Mouse (Mus musculus) CH12.LX (cell line): Measurements from ENCODE around the gene Gper1. TPM values are rescaled to one million over a fixed set of nuclear protein-coding genes. Genes with fewer than 3 reads are reported as not detected.

Experiments
- DNase-seq: peaks from one replicate; pipeline ENCODE4 v3.0.0-alpha.2; 2013; ENCODE audit errors: extremely low read depth
- H3K27ac ChIP-seq: 2 replicates; pipeline ENCODE4 v1.5.1; 2012; ENCODE audit warnings: low read depth, mild to moderate bottlenecking, control low read depth, moderate library complexity; ENCODE audit not compliant: insufficient read depth
- H3K27me3 ChIP-seq: replicated peaks from 2 replicates; pipeline ENCODE3; 2012; ENCODE audit warnings: inconsistent platforms
- H3K36me3 ChIP-seq, 2 experiments: replicated peaks in 1 of 2; 2 replicates each; pipeline versions ENCODE3 to v1.6.1; 2012; ENCODE audit warnings: inconsistent platforms in 1 of 2, low read length in 1 of 2, mild to moderate bottlenecking in 1 of 2, mixed read lengths in 1 of 2, moderate library complexity in 1 of 2; ENCODE audit not compliant: control insufficient read depth in 1 of 2, insufficient read depth in 1 of 2
- H3K4me1 ChIP-seq, 2 experiments: 2 replicates each; pipeline ENCODE4 v1.6.1; 2012; ENCODE audit warnings: inconsistent platforms in 1 of 2, moderate library complexity in 1 of 2; ENCODE audit not compliant: insufficient read depth in 2 of 2, control insufficient read depth in 1 of 2
- H3K4me2 ChIP-seq: 2 replicates; pipeline ENCODE4 v1.6.1; 2012; ENCODE audit warnings: low read depth, mild to moderate bottlenecking, control low read depth; ENCODE audit not compliant: poor library complexity, insufficient read depth, severe bottlenecking
- H3K4me3 ChIP-seq, 3 experiments: fragments of 150-350 bp in 1 of 3; sonication (generic) in 1 of 3; replicated peaks in 1 of 3; 2 replicates each; pipeline versions ENCODE3 to v1.5.1; 2011 to 2012; ENCODE audit warnings: low read depth in 2 of 3, low read length in 2 of 3, mild to moderate bottlenecking in 2 of 3, moderate library complexity in 2 of 3, control low read depth in 1 of 3, improper control_type of control experiment in 1 of 3, inconsistent platforms in 1 of 3, mixed read lengths in 1 of 3; ENCODE audit not compliant: poor library complexity in 1 of 3
- H3K79me2 ChIP-seq: replicated peaks from 2 replicates; pipeline ENCODE4 v1.6.1; 2012; ENCODE audit warnings: mild to moderate bottlenecking, moderate library complexity; ENCODE audit not compliant: control insufficient read depth, poor library complexity, insufficient read depth, severe bottlenecking; ENCODE audit errors: extremely low read depth
- H3K9ac ChIP-seq: 2 replicates; pipeline ENCODE4 v1.6.1; 2012; ENCODE audit warnings: low read depth, mild to moderate bottlenecking, control low read depth, moderate library complexity; ENCODE audit not compliant: insufficient read depth
- H3K9me3 ChIP-seq: replicated peaks from 2 replicates; pipeline ENCODE3; 2012; ENCODE audit warnings: low read length, inconsistent platforms, mixed read lengths
- CHD1 ChIP-seq: IDR thresholded peaks from 2 replicates; pipeline ENCODE4 v1.6.1; 2012; ENCODE audit warnings: low read depth, low read length, improper control_type of control experiment, inconsistent platforms
- CHD2 ChIP-seq: IDR thresholded peaks from 2 replicates; pipeline ENCODE4 v1.6.1; 2011; ENCODE audit warnings: low read length, improper control_type of control experiment
- CTCF ChIP-seq, 2 experiments: IDR thresholded peaks in 1 of 2; conservative IDR thresholded peaks in 1 of 2; 2 replicates each; pipeline ENCODE4 v1.5.1; 2011 to 2012; ENCODE audit warnings: low read depth in 2 of 2, low read length in 2 of 2, improper control_type of control experiment in 1 of 2, inconsistent platforms in 1 of 2, mild to moderate bottlenecking in 1 of 2, moderate library complexity in 1 of 2
- ELF1 ChIP-seq: IDR thresholded peaks from 2 replicates; pipeline ENCODE4 v1.6.1; 2014; ENCODE audit warnings: low read depth, mild to moderate bottlenecking, inconsistent platforms, low read length, improper control_type of control experiment
- EP300 ChIP-seq: IDR thresholded peaks from 2 replicates; pipeline ENCODE4 v1.6.1; 2011; ENCODE audit warnings: low read length, improper control_type of control experiment
- ETS1 ChIP-seq: conservative IDR thresholded peaks from 2 replicates; pipeline ENCODE4 v1.6.1; 2012; ENCODE audit warnings: low read depth, mild to moderate bottlenecking, inconsistent platforms, low read length, improper control_type of control experiment, moderate library complexity
- GABPA ChIP-seq: IDR thresholded peaks from 2 replicates; pipeline ENCODE4 v1.6.1; 2012; ENCODE audit warnings: low read depth, low read length, improper control_type of control experiment, inconsistent platforms; ENCODE audit not compliant: insufficient replicate concordance
- HCFC1 ChIP-seq: IDR thresholded peaks from 2 replicates; pipeline ENCODE4 v1.6.1; 2012; ENCODE audit warnings: low read depth, mild to moderate bottlenecking, inconsistent platforms, low read length, improper control_type of control experiment
- JUN ChIP-seq: IDR thresholded peaks from 2 replicates; pipeline ENCODE4 v1.6.1; 2011; ENCODE audit warnings: low read depth, mild to moderate bottlenecking, low read length, improper control_type of control experiment, moderate library complexity; ENCODE audit not compliant: insufficient read depth
- MAFK ChIP-seq: IDR thresholded peaks from 2 replicates; pipeline ENCODE4 v1.6.1; 2011; ENCODE audit warnings: low read length, improper control_type of control experiment; ENCODE audit not compliant: insufficient replicate concordance
- MAX ChIP-seq: IDR thresholded peaks from 2 replicates; pipeline ENCODE4 v1.6.1; 2011; ENCODE audit warnings: low read length, improper control_type of control experiment
- MAZ ChIP-seq: IDR thresholded peaks from 2 replicates; pipeline ENCODE4 v1.6.1; 2012; ENCODE audit warnings: low read depth, mild to moderate bottlenecking, inconsistent platforms, low read length, improper control_type of control experiment, moderate library complexity
- MEF2A ChIP-seq: IDR thresholded peaks from 2 replicates; pipeline ENCODE4 v1.6.1; 2014; ENCODE audit warnings: low read depth, mild to moderate bottlenecking, inconsistent platforms, low read length, improper control_type of control experiment, borderline replicate concordance
- MXI1 ChIP-seq: IDR thresholded peaks from 2 replicates; pipeline ENCODE4 v1.6.1; 2011; ENCODE audit warnings: mild to moderate bottlenecking, low read depth, low read length, improper control_type of control experiment
- POLR2A ChIP-seq: IDR thresholded peaks from 2 replicates; pipeline ENCODE4 v1.6.1; 2011; ENCODE audit warnings: low read depth, mild to moderate bottlenecking, improper control_type of control experiment, low read length
- SMC3 ChIP-seq: IDR thresholded peaks from 2 replicates; pipeline ENCODE4 v1.6.1; 2011; ENCODE audit warnings: low read depth, low read length, improper control_type of control experiment
- TBP ChIP-seq: conservative IDR thresholded peaks from 2 replicates; pipeline ENCODE4 v1.6.1; 2011; ENCODE audit warnings: low read depth, low read length, improper control_type of control experiment
- UBTF ChIP-seq: IDR thresholded peaks from 2 replicates; pipeline ENCODE4 v1.6.1; 2012; ENCODE audit warnings: low read depth, mild to moderate bottlenecking, inconsistent platforms, low read length, improper control_type of control experiment, moderate library complexity
- USF1 ChIP-seq: IDR thresholded peaks from 2 replicates; pipeline ENCODE4 v1.6.1; 2014; ENCODE audit warnings: low read depth, mild to moderate bottlenecking, inconsistent platforms, low read length, improper control_type of control experiment
- USF2 ChIP-seq: conservative IDR thresholded peaks from 2 replicates; pipeline ENCODE4 v1.6.1; 2011; ENCODE audit warnings: low read depth, low read length, improper control_type of control experiment
- ZC3H11A ChIP-seq: IDR thresholded peaks from 2 replicates; pipeline ENCODE4 v1.6.1; 2012; ENCODE audit warnings: low read depth, mild to moderate bottlenecking, inconsistent platforms, low read length, improper control_type of control experiment
- ZNF384 ChIP-seq: IDR thresholded peaks from 2 replicates; pipeline ENCODE4 v1.6.1; 2012; ENCODE audit warnings: low read depth, low read length, improper control_type of control experiment, inconsistent platforms
- dilution Hi-C: fragments of 300-500 bp; cut with MboI; formaldehyde crosslinking; loops from 2 replicates; pipeline ENCODE4 v1.14.3; 2020; ENCODE audit warnings: low sequenced_read_pairs; ENCODE audit not compliant: extremely low pct_unique_long_range_greater_than_20kb, extremely low pct_ligation_motif_present
- in situ Hi-C: fragments of 300-500 bp; cut with MboI; formaldehyde crosslinking; loops from 3 replicates; pipeline ENCODE4 v1.14.3; 2019; ENCODE audit warnings: low sequenced_read_pairs, low pct_ligation_motif_present, low pct_unique_long_range_greater_than_20kb, mixed read lengths
- polyA plus RNA-seq: library from polyadenylated mRNA; unstranded; fragments of >175 nt; gene quantifications from 2 replicates; pipeline ENCODE4 v1.2.1, GENCODE M21; 2012; ENCODE audit warnings: low read depth; ENCODE audit not compliant: insufficient read length
- total RNA-seq, 2 experiments: library from RNA; depleted of rRNA; stranded (reverse); fragments of 300-350 nt in 1 of 2; fragments of >200 nt in 1 of 2; gene quantifications; 2 replicates each; pipeline ENCODE4 v1.2.3; 2012 to 2014

The Gper1 gene
- total and polyA plus RNA-seq, 3 experiments = 0.13 TPM; not detected in 2

DNA sequence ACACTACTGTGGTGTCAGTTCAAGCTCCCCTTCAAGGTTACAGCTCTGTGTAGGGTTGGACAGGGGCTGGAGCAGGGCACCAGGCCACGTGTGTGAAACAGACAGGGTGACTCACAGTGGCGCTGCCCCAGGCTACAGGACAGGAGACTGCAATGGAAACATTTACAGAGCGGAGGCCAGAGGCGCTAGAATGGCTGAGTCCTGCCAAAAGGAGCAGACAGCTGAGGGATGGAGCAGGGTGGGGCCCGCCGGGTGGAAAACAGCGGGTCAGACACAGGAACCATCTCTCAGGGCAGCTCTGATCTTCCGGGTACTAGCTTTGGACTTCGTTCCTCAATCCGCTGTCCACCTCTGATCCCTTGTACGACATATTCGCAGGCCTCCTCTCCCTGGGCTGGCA lies 13.5 kb upstream of the Gper1 start:
- H3K9ac ChIP-seq = no peak overlapping the region
- no peaks in the 10 kb centered on the region for H3K9me3 ChIP-seq
- H3K4me1 ChIP-seq = peaks cover 11 to 60% of the 10 kb centered on the region in 2 experiments
- DNase-seq = peak; percentile 34
- no peak overlapping the region for H3K27ac ChIP-seq
- in situ Hi-C loops = no loop called here
- dilution Hi-C loops = no loop called here
- H3K79me2 ChIP-seq = no peaks in the 10 kb centered on the region
- H3K27me3 ChIP-seq = no peaks in the 10 kb centered on the region
- no peak overlapping the region for H3K4me3 ChIP-seq
- no peak for TF ChIP-seq ZC3H11A
- peak; percentile 17; the same call in 1 of the 2 replicates for TF ChIP-seq ETS1
- TF ChIP-seq, all 38 proteins: peak for 1
- H3K4me2 ChIP-seq = no peak overlapping the region
- peaks cover under 1 to 59% of the 10 kb centered on the region in 2 experiments for H3K36me3 ChIP-seq

DNA sequence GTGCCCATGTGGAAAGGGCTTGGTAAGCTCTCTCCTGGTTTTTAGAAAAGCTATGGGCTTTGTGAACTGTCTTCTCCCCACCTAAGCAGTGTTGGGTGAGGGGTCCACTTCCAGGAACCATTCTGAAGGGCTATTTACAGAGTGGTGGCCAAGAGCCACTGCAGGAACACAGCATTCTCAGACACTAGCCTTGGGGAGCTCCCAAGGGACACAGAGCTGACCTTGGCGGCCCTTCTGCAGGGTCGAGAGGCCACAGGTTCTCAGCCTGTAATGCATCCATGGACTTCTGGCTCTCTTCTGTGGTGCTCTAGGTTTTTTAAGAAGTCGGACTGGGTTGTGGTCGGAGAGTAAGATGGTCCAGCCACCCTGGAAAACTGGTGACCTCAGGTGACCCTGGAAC lies 12.9 kb upstream of the Gper1 start:
- dilution Hi-C loops = no loop called here
- Histone ChIP-seq H3K4me1 (peaks cover 11 to 54% of the 10 kb centered on the region in 2 experiments), H3K27me3 (no peaks in the 10 kb centered on the region), H3K79me2 (no peaks in the 10 kb centered on the region), H3K4me3 (no peak overlapping the region), H3K9ac (no peak overlapping the region), H3K9me3 (no peaks in the 10 kb centered on the region)
- in situ Hi-C loops = no loop called here
- TF ChIP-seq GABPA = no peak
- no peak for TF ChIP-seq MXI1
- no peak for TF ChIP-seq MAFK
- TF ChIP-seq JUN = no peak
- TF ChIP-seq USF2 = no peak
- no peak for TF ChIP-seq ZNF384
- TF ChIP-seq ETS1 = no peak
- no peak for TF ChIP-seq MAZ
- no peak for TF ChIP-seq UBTF
- TF ChIP-seq USF1 = no peak
- TF ChIP-seq, all 38 proteins: peak for 0
- no peak overlapping the region for H3K27ac ChIP-seq
- no peak overlapping the region for H3K4me2 ChIP-seq
- no peak for DNase-seq
- peaks cover 3 to 62% of the 10 kb centered on the region in 2 experiments for H3K36me3 ChIP-seq

DNA sequence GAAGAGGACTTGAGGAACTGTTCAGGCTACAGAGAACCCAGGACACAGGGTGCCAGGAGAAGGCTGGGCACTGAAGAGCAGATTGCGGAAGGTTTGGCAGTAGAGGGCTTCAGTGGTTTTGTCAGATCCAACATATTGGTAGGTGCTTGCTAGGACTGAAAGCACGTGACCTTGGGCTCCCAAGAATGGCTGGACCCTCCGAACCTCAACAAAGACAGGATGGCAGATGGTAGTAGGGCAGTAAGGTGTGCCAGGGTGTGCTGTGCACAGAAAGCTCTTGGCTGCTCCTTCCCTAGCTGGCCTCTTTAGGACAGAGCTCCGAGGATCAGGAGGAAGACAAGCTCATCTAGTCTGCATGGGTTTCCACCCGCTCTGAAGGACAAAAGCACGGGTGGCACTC lies 11.8 kb upstream of the Gper1 start:
- Histone ChIP-seq H3K4me1 (peaks cover 7 to 43% of the 10 kb centered on the region in 2 experiments), H3K4me3 (no peak overlapping the region), H3K36me3 (peaks cover 3 to 66% of the 10 kb centered on the region in 2 experiments), H3K9ac (no peak overlapping the region), H3K27me3 (no peaks in the 10 kb centered on the region), H3K9me3 (no peaks in the 10 kb centered on the region), H3K27ac (no peak overlapping the region), H3K4me2 (no peak overlapping the region), H3K79me2 (no peaks in the 10 kb centered on the region)
- in situ Hi-C loops (no loop called here), dilution Hi-C loops (no loop called here)
- TF ChIP-seq MXI1 (no peak), ZNF384 (no peak), POLR2A (no peak), MAZ (no peak), MAX (no peak), ELF1 (no peak), TBP (no peak), HCFC1 (no peak), EP300 (no peak), CHD1 (no peak), SMC3 (no peak), MEF2A (no peak), CHD2 (no peak), CTCF (conservative IDR thresholded peaks at IDR 0.05 in 1 of 2, IDR thresholded peaks at IDR 0.05 in 1 of 2; ENCODE audit: low read depth in 2 of 2, low read length in 2 of 2) (no peak)
- no peak for DNase-seq
